Mouse (Mus musculus) cerebellum, postnatal 36 days (tissue): ENCODE results near the gene Ncoa7.
A peak's percentile ranks its signal among the peaks of the same experiment; 100 is the strongest.

ENCODE experiments used
- DNase-seq, 2 experiments: peaks; one replicate each; pipeline ENCODE4 v3.0.0; 2021 to 2022; ENCODE audit warnings: mixed read lengths in 2 of 2

Ncoa7 gene

GRCm38 (mm10) chr10:30743275-30743674 lies 59.9 kb downstream of the Ncoa7 start:
- peak; percentile 45 to 54 for DNase-seq

GRCm38 (mm10) chr10:30738403-30738802 lies 64.7 kb downstream of the Ncoa7 start:
- DNase-seq, result no peak

GRCm38 (mm10) chr10:30737323-30737722 lies 65.8 kb downstream of the Ncoa7 start:
- no peak for DNase-seq

GRCm38 (mm10) chr10:30733148-30733785 lies 69.9 kb downstream of the Ncoa7 start:
- no peak for DNase-seq

- no peak for DNase-seq
These were observed 71.7 kb downstream of the Ncoa7 start for GRCm38 (mm10) chr10:30731321-30731914.

- DNase-seq, result no peak
These were observed 72.3 kb downstream of the Ncoa7 start for GRCm38 (mm10) chr10:30730791-30731190.

- peak in 1 of 2 experiments; percentile 21 for DNase-seq
These were observed 73.7 kb downstream of the Ncoa7 start for GRCm38 (mm10) chr10:30729157-30730096.

GRCm38 (mm10) chr10:30723014-30723413 lies 80.1 kb downstream of the Ncoa7 start:
- no peak for DNase-seq

- no peak for DNase-seq
These were observed 82.6 kb downstream of the Ncoa7 start for GRCm38 (mm10) chr10:30720556-30720955.

- no peak for DNase-seq
These were observed 83.2 kb downstream of the Ncoa7 start for GRCm38 (mm10) chr10:30719947-30720346.

GRCm38 (mm10) chr10:30718703-30719340 lies 84.3 kb downstream of the Ncoa7 start:
- peak in 1 of 2 experiments; percentile 42 for DNase-seq

GRCm38 (mm10) chr10:30716171-30716570 lies 87.0 kb downstream of the Ncoa7 start:
- DNase-seq, result no peak

- DNase-seq, result no peak
These were observed 90.6 kb downstream of the Ncoa7 start for GRCm38 (mm10) chr10:30712540-30712939.

- no peak for DNase-seq
These were observed 93.2 kb downstream of the Ncoa7 start for GRCm38 (mm10) chr10:30709846-30710403.

- no peak for DNase-seq
These were observed 95.1 kb downstream of the Ncoa7 start for GRCm38 (mm10) chr10:30708039-30708438.

- DNase-seq, result no peak
These were observed 100.5 kb downstream of the Ncoa7 start for GRCm38 (mm10) chr10:30702663-30703062.

GRCm38 (mm10) chr10:30686862-30687261 lies 116.3 kb downstream of the Ncoa7 start:
- no peak for DNase-seq

- no peak for DNase-seq
These were observed 119.7 kb downstream of the Ncoa7 start for GRCm38 (mm10) chr10:30683449-30683848.

GRCm38 (mm10) chr10:30679756-30680155 lies 123.4 kb downstream of the Ncoa7 start:
- no peak for DNase-seq

GRCm38 (mm10) chr10:30678051-30678450 lies 125.1 kb downstream of the Ncoa7 start:
- no peak for DNase-seq

- DNase-seq, result no peak
These were observed 128.3 kb downstream of the Ncoa7 start for GRCm38 (mm10) chr10:30674825-30675224.

- no peak for DNase-seq
These were observed 136.5 kb downstream of the Ncoa7 start for GRCm38 (mm10) chr10:30666580-30666979.
